8 mouse cellular contexts compared by ENCODE assay signal in genomic region chr11:118365171-118365570, GRCm38 (mm10). TPM values are rescaled to one million over a fixed set of nuclear protein-coding genes. Genes with fewer than 3 reads are reported as not detected.
DNase-seq lines count a peak whose midpoint lies in the region; ATAC-seq lines count a peak whose summit lies in the region.
"Had no signal": no experiment of that assay in that cellular context is flagged by ENCODE, and none has a peak within 500 bp of the region (broad histone marks: within the 10 kb centered on the region; RNA-seq: fewer than 3 reads in every experiment).

No protein-coding gene starts in this region.

- no peaks in the 10 kb centered on the region for H3K36me3 ChIP-seq in midbrain, embryonic 11.5 days (ENCODE audit: control insufficient read depth, insufficient read depth, low read length)
- H3K36me3 ChIP-seq in midbrain, embryonic 13.5 days = no peaks in the 10 kb centered on the region
- no peaks in the 10 kb centered on the region for H3K36me3 ChIP-seq in heart, embryonic 14.5 days (ENCODE audit: control insufficient read depth, insufficient read depth, low read length)
- H3K36me3 ChIP-seq in macrophage (ENCODE audit: inconsistent target) = no peaks in the 10 kb centered on the region
- H3K36me3 ChIP-seq: liver, embryonic 13.5 days had no signal

- no peaks in the 10 kb centered on the region for H3K27me3 ChIP-seq in midbrain, embryonic 11.5 days (ENCODE audit: control insufficient read depth, insufficient read depth, low read length)
- H3K27me3 ChIP-seq in midbrain, embryonic 13.5 days = no peaks in the 10 kb centered on the region
- no peaks in the 10 kb centered on the region for H3K27me3 ChIP-seq in heart, embryonic 14.5 days (ENCODE audit: control insufficient read depth, insufficient read depth, low read length)

- no peak for ATAC-seq in midbrain, embryonic 11.5 days (ENCODE audit: low FRiP score)
- ATAC-seq in midbrain, embryonic 13.5 days = no peak
- ATAC-seq in heart, embryonic 14.5 days (ENCODE audit: insufficient number of reproducible peaks, insufficient read depth, low FRiP score, low read depth) = no peak
- ATAC-seq in megakaryocyte, adult 5-6 weeks (ENCODE audit: poor library complexity, severe bottlenecking) = no peak

- no peak overlapping the region for H3K4me2 ChIP-seq in midbrain, embryonic 11.5 days
- H3K4me2 ChIP-seq in midbrain, embryonic 13.5 days (replicated peaks) = no peak overlapping the region
- H3K4me2 ChIP-seq in heart, embryonic 14.5 days (ENCODE audit: low read length) = no peak overlapping the region
- H3K4me2 ChIP-seq: liver, embryonic 13.5 days had no signal

- H3K9ac ChIP-seq in midbrain, embryonic 11.5 days (ENCODE audit: low read length) = no peak overlapping the region
- no peak overlapping the region for H3K9ac ChIP-seq in midbrain, embryonic 13.5 days (replicated peaks)
- H3K9ac ChIP-seq in heart, embryonic 14.5 days (ENCODE audit: low read length) = no peak overlapping the region
- H3K9ac ChIP-seq: liver, embryonic 13.5 days had no signal

- no peaks in the 10 kb centered on the region for H3K79me2 ChIP-seq in macrophage (ENCODE audit: inconsistent target)

- no peaks in the 10 kb centered on the region for H3K9me3 ChIP-seq in midbrain, embryonic 11.5 days (ENCODE audit: control insufficient read depth, low read length)
- no peaks in the 10 kb centered on the region for H3K9me3 ChIP-seq in midbrain, embryonic 13.5 days
- no peaks in the 10 kb centered on the region for H3K9me3 ChIP-seq in heart, embryonic 14.5 days (ENCODE audit: control insufficient read depth, low read length)
- H3K9me3 ChIP-seq: liver, embryonic 13.5 days had no signal

- no peaks in the 10 kb centered on the region; the same call in 1 of the 2 replicates for H3K4me1 ChIP-seq in midbrain, embryonic 11.5 days (ENCODE audit: control insufficient read depth, insufficient read depth, low read length)
- peaks cover 11% of the 10 kb centered on the region for H3K4me1 ChIP-seq in midbrain, embryonic 13.5 days (replicated peaks)
- peaks cover 25 to 32% of the 10 kb centered on the region in 2 experiments for H3K4me1 ChIP-seq in heart, embryonic 14.5 days (ENCODE audit: control insufficient read depth in 2 of 2, insufficient read depth in 2 of 2, low read length in 2 of 2)

- no peak overlapping the region for H3K4me3 ChIP-seq in midbrain, embryonic 11.5 days (ENCODE audit: low read depth, low read length)
- H3K4me3 ChIP-seq in midbrain, embryonic 13.5 days (replicated peaks) = no peak overlapping the region
- H3K4me3 ChIP-seq in heart, embryonic 14.5 days (ENCODE audit: control insufficient read depth in 1 of 2, insufficient read depth in 1 of 2, low read depth in 1 of 2, low read length in 2 of 2) = no peak overlapping the region
- no peak overlapping the region for H3K4me3 ChIP-seq in macrophage (ENCODE audit: inconsistent target)
- H3K4me3 ChIP-seq: liver, embryonic 13.5 days had no signal

- peak; percentile 77 for DNase-seq in midbrain, embryonic 11.5 days (ENCODE audit: low spot score, missing footprints)
- peak; percentile 55 for DNase-seq in embryo, embryonic 9.5 days (ENCODE audit: extremely low spot score)
- DNase-seq in layer of hippocampus, postnatal 25 days (ENCODE audit: extremely low spot score in 1 of 2, low spot score in 1 of 2) = no peak
- DNase-seq: liver, embryonic 13.5 days had no signal

- 71% methylated on average over 7 of the region's 7 CpGs for WGBS in midbrain, embryonic 11.5 days
- 81% methylated on average over 7 of the region's 7 CpGs for WGBS in midbrain, embryonic 13.5 days
- WGBS in heart, embryonic 14.5 days = 44% methylated on average over 7 of the region's 7 CpGs
- 85% methylated on average over 7 of the region's 7 CpGs for WGBS in macrophage (ENCODE audit: missing documents)

- H3K27ac ChIP-seq in midbrain, embryonic 11.5 days (ENCODE audit: low read depth, low read length) = no peak overlapping the region
- H3K27ac ChIP-seq in midbrain, embryonic 13.5 days = no peak overlapping the region
- peak overlapping the region; percentile 39 to 55; a peak in 3 of 4 replicates for H3K27ac ChIP-seq in heart, embryonic 14.5 days (replicated peaks in 1 of 2; ENCODE audit: control insufficient read depth in 1 of 2, insufficient read depth in 1 of 2, low read depth in 2 of 2, low read length in 2 of 2)
- peak overlapping the region; percentile 99 for H3K27ac ChIP-seq in macrophage
- H3K27ac ChIP-seq: liver, embryonic 13.5 days had no signal

RNA-seq across cellular contexts. Expression of gene Timp2, which starts 9.6 kb away (rescaled TPM):
- 40.1 and 42.8 TPM in 2 replicates for polyA plus RNA-seq in midbrain, embryonic 11.5 days (2014; fragmentation: Nextera tagmentation; extraction: Ambion mirVana)
- polyA plus RNA-seq in midbrain, embryonic 13.5 days (2015; fragmentation: Nextera tagmentation; extraction: Ambion mirVana) = 37.2 and 42.2 TPM in 2 replicates
- polyA plus RNA-seq in heart, embryonic 14.5 days (2014; fragmentation: Nextera tagmentation; extraction: Ambion mirVana) = 87.6 and 99.2 TPM in 2 replicates
- total RNA-seq in macrophage (2018; cell fraction: chromatin; rRNA removed) = 100 to 1,000 TPM in 1 of 26 experiments, 10 to 100 TPM in 19, 1 to 10 TPM in 6; 7.1 to 110 (median 19.3) TPM
- 100 to 1,000 TPM; 167 to 475 (median 292) TPM for total RNA-seq in macrophage (2018; cell fraction: cytosol; rRNA removed)
- total RNA-seq in macrophage (2018; cell fraction: nucleus; rRNA removed) = 100 to 1,000 TPM in 21 of 26 experiments, 10 to 100 TPM in 5; 47.6 to 312 (median 149) TPM
- polyA plus RNA-seq in macrophage (2018) = 330 to 662 TPM (median 385 TPM) in 3 replicates
- 100 to 1,000 TPM; 183 to 222 TPM for total RNA-seq in layer of hippocampus, postnatal 25 days (2021)
- 39.0 and 39.4 TPM in 2 replicates for total RNA-seq in megakaryocyte, adult 5-6 weeks (2015)
- total RNA-seq in megakaryocyte, adult 5-6 weeks (2017) = 26.4 and 49.5 TPM in 2 replicates

RNA-seq across cellular contexts. Expression of gene Cep295nl, which starts 22.9 kb away (rescaled TPM):
- polyA plus RNA-seq in midbrain, embryonic 11.5 days (2014; fragmentation: Nextera tagmentation; extraction: Ambion mirVana) = 0.23 and 0.40 TPM in 2 replicates
- 0.17 and 0.22 TPM in 2 replicates for polyA plus RNA-seq in midbrain, embryonic 13.5 days (2015; fragmentation: Nextera tagmentation; extraction: Ambion mirVana)
- 0.28 and 0.45 TPM in 2 replicates for polyA plus RNA-seq in heart, embryonic 14.5 days (2014; fragmentation: Nextera tagmentation; extraction: Ambion mirVana)
- total RNA-seq in macrophage (2018; cell fraction: chromatin; rRNA removed) = 100 to 1,000 TPM in 4 of 26 experiments, 10 to 100 TPM in 20, 1 to 10 TPM in 2; 3.8 to 122 (median 24.0) TPM
- 1 to 10 TPM in 12 of 26 experiments, under 1 TPM in 14; 0.46 to 4.1 (median 0.82) TPM for total RNA-seq in macrophage (2018; cell fraction: cytosol; rRNA removed)
- 10 to 100 TPM in 16 of 26 experiments, 1 to 10 TPM in 9, under 1 TPM in 1; 0.83 to 49.9 (median 10.9) TPM for total RNA-seq in macrophage (2018; cell fraction: nucleus; rRNA removed)
- polyA plus RNA-seq in macrophage (2018) = 0.68 to 2.2 TPM (median 0.90 TPM) in 3 replicates
- under 1 TPM; 0.57 to 0.99 TPM for total RNA-seq in layer of hippocampus, postnatal 25 days (2021)
- 0.38 and 0.87 TPM in 2 replicates for total RNA-seq in megakaryocyte, adult 5-6 weeks (2015)
- 0.66 and 1.6 TPM in 2 replicates for total RNA-seq in megakaryocyte, adult 5-6 weeks (2017)
- polyA plus RNA-seq: liver, embryonic 13.5 days had no signal

RNA-seq across cellular contexts. Expression of gene Lgals3bp, which starts 36.7 kb away (rescaled TPM):
- polyA plus RNA-seq in midbrain, embryonic 11.5 days (2014; fragmentation: Nextera tagmentation; extraction: Ambion mirVana) = 1.7 and 1.8 TPM in 2 replicates
- 1.7 and 2.3 TPM in 2 replicates for polyA plus RNA-seq in midbrain, embryonic 13.5 days (2015; fragmentation: Nextera tagmentation; extraction: Ambion mirVana)
- polyA plus RNA-seq in heart, embryonic 14.5 days (2014; fragmentation: Nextera tagmentation; extraction: Ambion mirVana) = 7.2 and 12.7 TPM in 2 replicates
- 100 to 1,000 TPM; 127 to 562 (median 307) TPM for total RNA-seq in macrophage (2018; cell fraction: chromatin; rRNA removed)
- total RNA-seq in macrophage (2018; cell fraction: cytosol; rRNA removed) = 1,000 to 10,000 TPM in 23 of 26 experiments, 100 to 1,000 TPM in 3; 854 to 2,702 (median 1,648) TPM
- total RNA-seq in macrophage (2018; cell fraction: nucleus; rRNA removed) = 1,000 to 10,000 TPM in 15 of 26 experiments, 100 to 1,000 TPM in 11; 559 to 2,830 (median 1,334) TPM
- polyA plus RNA-seq in macrophage (2018) = 1,136 to 1,462 TPM (median 1,417 TPM) in 3 replicates
- total RNA-seq in layer of hippocampus, postnatal 25 days (2021) = 10 to 100 TPM; 13.5 to 14.2 TPM
- total RNA-seq in megakaryocyte, adult 5-6 weeks (2015) = 63.8 and 78.5 TPM in 2 replicates
- 42.1 and 48.1 TPM in 2 replicates for total RNA-seq in megakaryocyte, adult 5-6 weeks (2017)

RNA-seq across cellular contexts. Expression of gene Cant1, which starts 53.7 kb away (rescaled TPM):
- 19.4 and 21.7 TPM in 2 replicates for polyA plus RNA-seq in midbrain, embryonic 11.5 days (2014; fragmentation: Nextera tagmentation; extraction: Ambion mirVana)
- 23.5 and 26.0 TPM in 2 replicates for polyA plus RNA-seq in midbrain, embryonic 13.5 days (2015; fragmentation: Nextera tagmentation; extraction: Ambion mirVana)
- polyA plus RNA-seq in heart, embryonic 14.5 days (2014; fragmentation: Nextera tagmentation; extraction: Ambion mirVana) = 12.0 and 19.2 TPM in 2 replicates
- 10 to 100 TPM; 14.6 to 66.9 (median 38.8) TPM for total RNA-seq in macrophage (2018; cell fraction: chromatin; rRNA removed)
- 10 to 100 TPM; 34.1 to 65.0 (median 51.3) TPM for total RNA-seq in macrophage (2018; cell fraction: cytosol; rRNA removed)
- 100 to 1,000 TPM in 2 of 26 experiments, 10 to 100 TPM in 24; 28.3 to 108 (median 70.5) TPM for total RNA-seq in macrophage (2018; cell fraction: nucleus; rRNA removed)
- polyA plus RNA-seq in macrophage (2018) = 40.2 to 59.3 TPM (median 42.1 TPM) in 3 replicates
- total RNA-seq in layer of hippocampus, postnatal 25 days (2021) = 10 to 100 TPM; 38.7 to 39.0 TPM
- total RNA-seq in megakaryocyte, adult 5-6 weeks (2015) = 18.9 and 19.2 TPM in 2 replicates
- total RNA-seq in megakaryocyte, adult 5-6 weeks (2017) = 16.9 and 19.0 TPM in 2 replicates

Comparison
In these comparisons a context has a peak if more than half of its experiments do, and no peak if none do; other contexts are left out.
1. DNase-seq: peak in midbrain, embryonic 11.5 days (single experiment) and embryo, embryonic 9.5 days (single experiment); none in layer of hippocampus, postnatal 25 days (0 of 2).
2. H3K27ac ChIP-seq: peak in heart, embryonic 14.5 days (2 of 2) and macrophage (single experiment); none in midbrain, embryonic 11.5 days (single experiment) and midbrain, embryonic 13.5 days (single experiment).
3. RNA of gene Lgals3bp, which starts 36.7 kb away (polyA plus RNA-seq): 1,136 to 1,462 TPM in macrophage; 7.2 to 12.7 TPM in heart, embryonic 14.5 days, 1.7 to 2.3 TPM in midbrain, embryonic 13.5 days and 1.7 to 1.8 TPM in midbrain, embryonic 11.5 days; every median in the first group is over 10 times any median in the second.